Mouse (Mus musculus) cortical plate, adult 2 months (tissue): ENCODE results near the gene Ncapg2. TPM values are rescaled to one million over a fixed set of nuclear protein-coding genes. Genes with fewer than 3 reads are reported as not detected.

Experiments
- H3K27ac ChIP-seq: fragments of 200-500 bp; 2 replicates; pipeline ENCODE4 v1.5.1; 2012; ENCODE audit warnings: low read length, control low read depth, inconsistent platforms; ENCODE audit not compliant: insufficient read depth
- H3K4me1 ChIP-seq: fragments of 200-500 bp; 2 replicates; pipeline ENCODE4 v1.6.1; 2011; ENCODE audit warnings: low read length; ENCODE audit not compliant: control insufficient read depth, insufficient read depth
- H3K4me3 ChIP-seq: fragments of 200-500 bp; 2 replicates; pipeline ENCODE4 v1.5.1; 2011; ENCODE audit warnings: mild to moderate bottlenecking, low read length, control low read depth; ENCODE audit not compliant: insufficient read depth
- CTCF ChIP-seq: fragments of 200-500 bp; IDR thresholded peaks from 2 replicates; pipeline ENCODE4 v1.5.1; 2011; ENCODE audit warnings: mild to moderate bottlenecking, control low read depth, low read length; ENCODE audit not compliant: insufficient read depth; ENCODE audit errors: extremely low read depth
- POLR2A ChIP-seq: fragments of 200-500 bp; IDR thresholded peaks from 2 replicates; pipeline ENCODE4 v1.6.1; 2011; ENCODE audit warnings: mild to moderate bottlenecking, low read length, control low read depth; ENCODE audit not compliant: insufficient read depth; ENCODE audit errors: extremely low read depth
- polyA plus RNA-seq: library from polyadenylated mRNA; depleted of rRNA; stranded (reverse); fragments of >200 nt; gene quantifications from 2 replicates; pipeline ENCODE4 v1.2.3, GENCODE M21; 2012; rRNA removed

Gene Ncapg2
- polyA plus RNA-seq, 1 experiment = 3.7 TPM

- TF ChIP-seq POLR2A = no peak
- no peak for TF ChIP-seq CTCF
- Histone ChIP-seq H3K4me1 (peaks cover 5% of the 10 kb centered on the region), H3K4me3 (no peak overlapping the region), H3K27ac (no peak overlapping the region)
Observed at GRCm38 (mm10) chr12:116498666-116499065, 93.5 kb downstream of the Ncapg2 start.

- TF ChIP-seq CTCF = no peak
- no peak for TF ChIP-seq POLR2A
- Histone ChIP-seq H3K4me1 (peaks cover 5% of the 10 kb centered on the region), H3K4me3 (no peak overlapping the region), H3K27ac (no peak overlapping the region)
Observed at GRCm38 (mm10) chr12:116500652-116501051, 95.5 kb downstream of the Ncapg2 start.

GRCm38 (mm10) chr12:116512482-116512881 lies 107.3 kb downstream of the Ncapg2 start:
- Histone ChIP-seq H3K4me3 (no peak overlapping the region), H3K4me1 (peaks cover 3% of the 10 kb centered on the region), H3K27ac (no peak overlapping the region)
- TF ChIP-seq POLR2A = no peak
- TF ChIP-seq CTCF = no peak

Other genes starting within 250 kb of the Ncapg2 start
- 18.5 and 24.4 TPM in 2 replicates for gene Wdr60, start 142.4 kb upstream of the Ncapg2 start, polyA plus RNA-seq
- not detected in 2 replicates for gene Gm11027, start 130.0 kb upstream of the Ncapg2 start, polyA plus RNA-seq
- 15.8 and 17.2 TPM in 2 replicates for gene Esyt2, start 124.2 kb upstream of the Ncapg2 start, polyA plus RNA-seq
- 161 and 165 TPM in 2 replicates for gene Ptprn2, start 80.3 kb downstream of the Ncapg2 start, polyA plus RNA-seq